ENCODE assay signal across 17 mouse cellular contexts in genomic region chr5:27028611-27029010, GRCm38 (mm10).
"Had no signal": no experiment of that assay in that cellular context is flagged by ENCODE, and none has a peak within 500 bp of the region (broad histone marks: within the 10 kb centered on the region; RNA-seq: fewer than 3 reads in every experiment).

No protein-coding gene starts in this region.

- H3K4me3 ChIP-seq: neural tube, embryonic 12.5 days; neural tube, embryonic 13.5 days; neural tube, embryonic 15.5 days; stomach, embryonic 15.5 days had no signal

- H3K9me3 ChIP-seq: neural tube, embryonic 12.5 days; neural tube, embryonic 13.5 days; neural tube, embryonic 15.5 days; stomach, embryonic 15.5 days had no signal

- H3K9ac ChIP-seq: neural tube, embryonic 12.5 days; neural tube, embryonic 13.5 days; neural tube, embryonic 15.5 days; stomach, embryonic 15.5 days had no signal

- H3K4me2 ChIP-seq: neural tube, embryonic 12.5 days; neural tube, embryonic 13.5 days; neural tube, embryonic 15.5 days; stomach, embryonic 15.5 days had no signal

- H3K27me3 ChIP-seq: neural tube, embryonic 12.5 days; neural tube, embryonic 13.5 days; neural tube, embryonic 15.5 days; stomach, embryonic 15.5 days had no signal

- DNase-seq: retina, postnatal 1 day; right cerebral cortex, adult 18-20 months; right cerebral cortex, postnatal 14 days; right cerebral cortex, postnatal 25 days; right cerebral cortex, postnatal 4 days; spleen, adult 18-20 months; thymus, adult 18-20 months; thymus, adult 2 months; thymus, postnatal 14 days; thymus, postnatal 25 days; thymus, postnatal 36 days; thymus, postnatal 4 days had no signal

- H3K36me3 ChIP-seq: neural tube, embryonic 12.5 days; neural tube, embryonic 13.5 days; neural tube, embryonic 15.5 days; stomach, embryonic 15.5 days had no signal

- H3K4me1 ChIP-seq: neural tube, embryonic 12.5 days; neural tube, embryonic 13.5 days; neural tube, embryonic 15.5 days; stomach, embryonic 15.5 days had no signal

- H3K27ac ChIP-seq: neural tube, embryonic 12.5 days; neural tube, embryonic 13.5 days; neural tube, embryonic 15.5 days; stomach, embryonic 15.5 days; stomach, postnatal 0 days had no signal
